Mouse (Mus musculus): ENCODE measurements around the gene Zfp280d. TPM values are rescaled to one million over a fixed set of nuclear protein-coding genes. Genes with fewer than 3 reads are reported as not detected.

Gene Zfp280d
- polyA plus RNA-seq, 1 experiment = 51.2 TPM

GRCm38 (mm10) chr9:72275101-72275978, 680 bp downstream of the Zfp280d start:
- Histone ChIP-seq H3K4me1 (ENCODE audit: control insufficient read depth, insufficient read depth, low read length) (peaks cover 2% of the 10 kb centered on the region; the same call in 1 of the 2 replicates), H3K4me3 (ENCODE audit: insufficient read depth, low read length) (peak overlapping the region; percentile 89), H3K27ac (ENCODE audit: insufficient read depth, low read length) (peak overlapping the region; percentile 84)
- TF ChIP-seq POLR2A (IDR thresholded peaks at IDR 0.05; ENCODE audit: extremely low read depth, insufficient read depth, low read length) (0 out of 2 replicates have a peak, but pooled peaks have one; percentile 52), CTCF (IDR thresholded peaks at IDR 0.05; ENCODE audit: extremely low read depth, insufficient read depth, low read length) (no peak)

GRCm38 (mm10) chr9:72275979-72276500, 1.4 kb downstream of the Zfp280d start:
- Histone ChIP-seq H3K27ac (ENCODE audit: insufficient read depth, low read length) (peak overlapping the region; percentile 84; the same call in 1 of the 2 replicates), H3K4me1 (ENCODE audit: control insufficient read depth, insufficient read depth, low read length) (peaks cover 2% of the 10 kb centered on the region; the same call in 1 of the 2 replicates), H3K4me3 (ENCODE audit: insufficient read depth, low read length) (peak overlapping the region; percentile 89)
- TF ChIP-seq POLR2A (IDR thresholded peaks at IDR 0.05; ENCODE audit: extremely low read depth, insufficient read depth, low read length) (no peak), CTCF (IDR thresholded peaks at IDR 0.05; ENCODE audit: extremely low read depth, insufficient read depth, low read length) (no peak)

- no peak overlapping the region for H3K27ac ChIP-seq (ENCODE audit: insufficient read depth, low read length)
- H3K4me1 ChIP-seq (ENCODE audit: control insufficient read depth, insufficient read depth, low read length) = peaks cover 2% of the 10 kb centered on the region; the same call in 1 of the 2 replicates
- TF ChIP-seq POLR2A (IDR thresholded peaks at IDR 0.05; ENCODE audit: extremely low read depth, insufficient read depth, low read length) (no peak), CTCF (IDR thresholded peaks at IDR 0.05; ENCODE audit: extremely low read depth, insufficient read depth, low read length) (no peak)
- no peak overlapping the region; the same call in 1 of the 2 replicates for H3K4me3 ChIP-seq (ENCODE audit: insufficient read depth, low read length)
Observed at GRCm38 (mm10) chr9:72276941-72277340, 2.3 kb downstream of the Zfp280d start.

- H3K4me1 ChIP-seq (ENCODE audit: control insufficient read depth, insufficient read depth, low read length) = no peaks in the 10 kb centered on the region; the same call in 1 of the 2 replicates
- no peak overlapping the region for H3K27ac ChIP-seq (ENCODE audit: insufficient read depth, low read length)
Observed at GRCm38 (mm10) chr9:72279943-72280342, 5.3 kb downstream of the Zfp280d start.

GRCm38 (mm10) chr9:72287696-72288095, 13.0 kb downstream of the Zfp280d start:
- H3K27ac ChIP-seq (ENCODE audit: insufficient read depth, low read length) = no peak overlapping the region
- TF ChIP-seq CTCF (IDR thresholded peaks at IDR 0.05; ENCODE audit: extremely low read depth, insufficient read depth, low read length) (no peak), POLR2A (IDR thresholded peaks at IDR 0.05; ENCODE audit: extremely low read depth, insufficient read depth, low read length) (no peak)
- no peak overlapping the region for H3K4me3 ChIP-seq (ENCODE audit: insufficient read depth, low read length)
- no peaks in the 10 kb centered on the region for H3K4me1 ChIP-seq (ENCODE audit: control insufficient read depth, insufficient read depth, low read length)

More at GRCm38 (mm10) chr9:72279943-72280342, 5.3 kb downstream of the Zfp280d start:
- H3K4me3 ChIP-seq (ENCODE audit: insufficient read depth, low read length) = no peak overlapping the region
- TF ChIP-seq CTCF (IDR thresholded peaks at IDR 0.05; ENCODE audit: extremely low read depth, insufficient read depth, low read length) = no peak
- TF ChIP-seq POLR2A (IDR thresholded peaks at IDR 0.05; ENCODE audit: extremely low read depth, insufficient read depth, low read length) = no peak

GRCm38 (mm10) chr9:72288210-72288609, 13.6 kb downstream of the Zfp280d start:
- TF ChIP-seq POLR2A (IDR thresholded peaks at IDR 0.05; ENCODE audit: extremely low read depth, insufficient read depth, low read length) = no peak
- TF ChIP-seq CTCF (IDR thresholded peaks at IDR 0.05; ENCODE audit: extremely low read depth, insufficient read depth, low read length) = no peak
- H3K4me3 ChIP-seq (ENCODE audit: insufficient read depth, low read length) = no peak overlapping the region
- no peaks in the 10 kb centered on the region for H3K4me1 ChIP-seq (ENCODE audit: control insufficient read depth, insufficient read depth, low read length)
- no peak overlapping the region for H3K27ac ChIP-seq (ENCODE audit: insufficient read depth, low read length)

- Histone ChIP-seq H3K27ac (ENCODE audit: insufficient read depth, low read length) (no peak overlapping the region), H3K4me3 (ENCODE audit: insufficient read depth, low read length) (no peak overlapping the region), H3K4me1 (ENCODE audit: control insufficient read depth, insufficient read depth, low read length) (no peaks in the 10 kb centered on the region)
- no peak for TF ChIP-seq CTCF (IDR thresholded peaks at IDR 0.05; ENCODE audit: extremely low read depth, insufficient read depth, low read length)
- TF ChIP-seq POLR2A (IDR thresholded peaks at IDR 0.05; ENCODE audit: extremely low read depth, insufficient read depth, low read length) = no peak
Observed at GRCm38 (mm10) chr9:72289094-72289493, 14.4 kb downstream of the Zfp280d start.

GRCm38 (mm10) chr9:72294076-72294475, 19.4 kb downstream of the Zfp280d start:
- H3K27ac ChIP-seq (ENCODE audit: insufficient read depth, low read length) = no peak overlapping the region
- no peak for TF ChIP-seq CTCF (IDR thresholded peaks at IDR 0.05; ENCODE audit: extremely low read depth, insufficient read depth, low read length)
- no peak for TF ChIP-seq POLR2A (IDR thresholded peaks at IDR 0.05; ENCODE audit: extremely low read depth, insufficient read depth, low read length)
- H3K4me3 ChIP-seq (ENCODE audit: insufficient read depth, low read length) = no peak overlapping the region
- H3K4me1 ChIP-seq (ENCODE audit: control insufficient read depth, insufficient read depth, low read length) = no peaks in the 10 kb centered on the region

- TF ChIP-seq CTCF (IDR thresholded peaks at IDR 0.05; ENCODE audit: extremely low read depth, insufficient read depth, low read length) (no peak), POLR2A (IDR thresholded peaks at IDR 0.05; ENCODE audit: extremely low read depth, insufficient read depth, low read length) (no peak)
- Histone ChIP-seq H3K4me3 (ENCODE audit: insufficient read depth, low read length) (no peak overlapping the region), H3K27ac (ENCODE audit: insufficient read depth, low read length) (no peak overlapping the region), H3K4me1 (ENCODE audit: control insufficient read depth, insufficient read depth, low read length) (no peaks in the 10 kb centered on the region)
Observed at GRCm38 (mm10) chr9:72309765-72310164, 35.1 kb downstream of the Zfp280d start.

Measured in cortical plate, adult 2 months (tissue).